Mouse (Mus musculus): ENCODE measurements at regions not wholly inside any gene's neighbourhood (a gene's known extent, or its start where the extent isn't known, plus 50 kb on each side); places are given as distances from the start of the nearest gene placed in this dataset.

DNA sequence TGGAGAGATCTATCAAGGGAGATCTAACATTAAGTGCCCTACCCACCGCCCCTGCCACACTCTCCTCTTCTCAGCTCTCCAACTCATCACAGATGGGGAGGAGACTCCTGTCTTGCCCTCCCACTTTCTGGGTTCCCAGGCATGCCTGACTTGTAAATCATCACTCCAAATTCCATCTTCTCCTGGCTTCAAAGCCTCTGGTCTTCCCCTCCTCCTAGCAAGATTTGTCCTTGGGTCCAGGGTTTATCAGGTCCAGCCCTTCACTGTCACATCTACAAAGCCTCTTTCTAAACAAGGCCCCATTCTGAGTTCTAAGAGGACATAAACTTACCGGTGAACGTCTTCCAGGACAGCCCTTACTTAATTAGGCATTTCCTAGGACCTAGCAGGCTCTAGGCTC is 73.3 kb upstream of the Col5a1 start:
- Histone ChIP-seq H3ac (ENCODE audit: control insufficient read depth, insufficient read length) (no peak overlapping the region), H3K36me3 (ENCODE audit: control insufficient read depth, insufficient read depth) (no peaks in the 10 kb centered on the region), H3K4me3 (no peak overlapping the region), H3K79me2 (ENCODE audit: control insufficient read depth, insufficient read depth) (no peaks in the 10 kb centered on the region), H3K27me3 (ENCODE audit: control insufficient read depth, insufficient read depth, insufficient read length) (no peaks in the 10 kb centered on the region), H3K4me2 (ENCODE audit: low read depth) (peak overlapping the region; percentile 81)
- TF ChIP-seq CEBPB (IDR thresholded peaks at IDR 0.05; ENCODE audit: insufficient read depth, poor library complexity, severe bottlenecking) (no peak), MAX (IDR thresholded peaks at IDR 0.05; ENCODE audit: low read depth) (no peak), TCF3 (IDR thresholded peaks at IDR 0.05; ENCODE audit: insufficient read length, low read depth) (no peak), POLR2AphosphoS2 (IDR thresholded peaks at IDR 0.05; ENCODE audit: insufficient read length, low read depth) (no peak), TCF12 (IDR thresholded peaks at IDR 0.05; ENCODE audit: insufficient read depth, poor library complexity, severe bottlenecking) (no peak), REST (IDR thresholded peaks at IDR 0.05; ENCODE audit: insufficient read depth, insufficient read length) (no peak), MYOD1 (IDR thresholded peaks at IDR 0.05; ENCODE audit: control insufficient read depth in 1 of 3, insufficient read length in 2 of 3, low read depth in 2 of 3) (no peak), SRF (IDR thresholded peaks at IDR 0.05; ENCODE audit: control insufficient read depth, insufficient read length, low read depth) (no peak), E2F4 (IDR thresholded peaks at IDR 0.05; ENCODE audit: insufficient read depth) (no peak), POLR2A (IDR thresholded peaks at IDR 0.05; ENCODE audit: insufficient read length, low read depth) (no peak), USF1 (IDR thresholded peaks at IDR 0.05; ENCODE audit: low read depth) (no peak)

DNA sequence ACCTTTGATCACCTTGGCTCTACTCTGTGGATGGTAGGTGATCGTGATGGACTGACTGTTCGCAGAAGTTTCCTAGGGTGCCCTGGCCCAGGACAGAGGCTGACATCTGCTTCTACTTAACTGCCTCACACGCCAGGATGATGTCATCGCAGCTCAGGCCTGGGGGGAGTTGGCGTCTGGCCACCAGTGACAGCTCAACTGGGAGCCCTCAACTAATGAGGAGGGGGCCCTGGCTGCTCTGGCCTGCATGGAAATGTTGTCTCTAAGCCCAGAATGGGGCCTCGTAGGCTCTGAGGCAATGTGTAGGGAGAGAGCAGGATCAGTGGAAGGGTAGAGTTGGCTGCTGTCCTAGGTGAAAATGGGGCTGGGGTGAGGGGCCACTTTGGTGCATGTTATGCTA is 72.9 kb upstream of the Col5a1 start:
- H3ac ChIP-seq (ENCODE audit: control insufficient read depth, insufficient read length): no peak overlapping the region
- no peaks in the 10 kb centered on the region for H3K36me3 ChIP-seq (ENCODE audit: control insufficient read depth, insufficient read depth)
- peak overlapping the region; percentile 81 for H3K4me2 ChIP-seq (ENCODE audit: low read depth)
- no peaks in the 10 kb centered on the region for H3K79me2 ChIP-seq (ENCODE audit: control insufficient read depth, insufficient read depth)
- H3K27me3 ChIP-seq (ENCODE audit: control insufficient read depth, insufficient read depth, insufficient read length): no peaks in the 10 kb centered on the region
- no peak overlapping the region for H3K4me3 ChIP-seq
- peak; percentile 15 for TF ChIP-seq TCF3 (IDR thresholded peaks at IDR 0.05; ENCODE audit: insufficient read length, low read depth)
- TF ChIP-seq MYOD1 (IDR thresholded peaks at IDR 0.05; ENCODE audit: control insufficient read depth in 1 of 3, insufficient read length in 2 of 3, low read depth in 2 of 3): peak in 1 of 3 experiments; percentile 26
- TF ChIP-seq MAX (IDR thresholded peaks at IDR 0.05; ENCODE audit: low read depth): no peak
- TF ChIP-seq POLR2AphosphoS2 (IDR thresholded peaks at IDR 0.05; ENCODE audit: insufficient read length, low read depth): no peak
- no peak for TF ChIP-seq USF1 (IDR thresholded peaks at IDR 0.05; ENCODE audit: low read depth)
- no peak for TF ChIP-seq SRF (IDR thresholded peaks at IDR 0.05; ENCODE audit: control insufficient read depth, insufficient read length, low read depth)
- peak; percentile 64 for TF ChIP-seq TCF12 (IDR thresholded peaks at IDR 0.05; ENCODE audit: insufficient read depth, poor library complexity, severe bottlenecking)

DNA sequence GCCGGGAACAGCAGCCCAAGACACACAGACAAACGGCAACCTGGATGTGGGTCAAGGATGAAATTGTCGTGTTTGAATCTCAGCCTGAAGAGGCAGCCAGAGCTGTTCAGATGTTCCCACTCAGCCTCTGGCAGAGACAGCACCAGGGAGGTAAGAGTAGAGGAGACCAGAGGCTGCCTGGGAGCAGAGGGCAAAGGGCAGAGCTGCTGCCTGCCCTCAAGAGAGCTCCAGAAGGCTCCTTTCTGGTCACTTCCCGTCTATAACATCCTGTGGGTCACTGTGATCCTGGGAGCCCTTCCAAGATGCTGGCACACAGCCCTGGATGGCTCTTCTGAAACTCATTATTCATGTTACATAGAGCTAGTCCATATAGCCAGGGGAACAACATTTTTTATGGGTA is 67.6 kb upstream of the Col5a1 start:
- H3K79me2 ChIP-seq (ENCODE audit: control insufficient read depth, insufficient read depth): no peaks in the 10 kb centered on the region
- no peaks in the 10 kb centered on the region for H3K36me3 ChIP-seq (ENCODE audit: control insufficient read depth, insufficient read depth)
- H3K27me3 ChIP-seq (ENCODE audit: control insufficient read depth, insufficient read depth, insufficient read length): no peaks in the 10 kb centered on the region
- TF ChIP-seq MYOG (IDR thresholded peaks at IDR 0.05; ENCODE audit: control insufficient read depth in 1 of 3, insufficient read depth in 1 of 3, insufficient read length in 2 of 3, low read depth in 2 of 3) (no peak), E2F4 (IDR thresholded peaks at IDR 0.05; ENCODE audit: insufficient read depth) (no peak), USF1 (IDR thresholded peaks at IDR 0.05; ENCODE audit: low read depth) (no peak), CEBPB (IDR thresholded peaks at IDR 0.05; ENCODE audit: insufficient read depth, poor library complexity, severe bottlenecking) (no peak), POLR2AphosphoS2 (IDR thresholded peaks at IDR 0.05; ENCODE audit: insufficient read length, low read depth) (no peak), TCF3 (IDR thresholded peaks at IDR 0.05; ENCODE audit: insufficient read length, low read depth) (no peak), MAX (IDR thresholded peaks at IDR 0.05; ENCODE audit: low read depth) (no peak), SRF (IDR thresholded peaks at IDR 0.05; ENCODE audit: control insufficient read depth, insufficient read length, low read depth) (no peak), POLR2A (IDR thresholded peaks at IDR 0.05; ENCODE audit: insufficient read length, low read depth) (no peak), MYOD1 (IDR thresholded peaks at IDR 0.05; ENCODE audit: control insufficient read depth in 1 of 3, insufficient read length in 2 of 3, low read depth in 2 of 3) (no peak), REST (IDR thresholded peaks at IDR 0.05; ENCODE audit: insufficient read depth, insufficient read length) (no peak), TCF12 (IDR thresholded peaks at IDR 0.05; ENCODE audit: insufficient read depth, poor library complexity, severe bottlenecking) (no peak)
- no peak overlapping the region for H3K4me2 ChIP-seq (ENCODE audit: low read depth)
- H3ac ChIP-seq (ENCODE audit: control insufficient read depth, insufficient read length): no peak overlapping the region
- no peak overlapping the region for H3K4me3 ChIP-seq

DNA sequence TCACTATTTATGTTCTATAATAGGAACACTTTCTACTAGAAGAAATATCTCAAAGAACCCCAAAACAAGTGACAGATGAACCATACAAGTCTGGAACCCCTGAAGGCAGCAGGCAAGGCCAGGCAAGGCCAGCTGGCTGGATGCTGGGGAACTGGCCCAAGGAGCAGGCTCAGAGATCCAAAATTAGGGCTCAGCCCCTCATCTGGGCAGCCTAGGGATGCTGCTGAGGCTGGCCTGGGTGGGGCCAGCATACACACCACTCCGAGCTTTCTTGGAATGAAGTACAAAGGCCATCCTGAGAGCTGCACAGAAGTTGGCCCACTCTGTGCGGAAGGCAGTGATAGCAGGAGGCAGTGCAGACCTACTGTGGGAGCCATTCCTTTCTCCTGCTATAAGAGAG is 59.4 kb upstream of the Col5a1 start:
- TF ChIP-seq SRF (IDR thresholded peaks at IDR 0.05; ENCODE audit: control insufficient read depth, insufficient read length, low read depth): no peak
- TF ChIP-seq MYOD1 (IDR thresholded peaks at IDR 0.05; ENCODE audit: control insufficient read depth in 1 of 3, insufficient read length in 2 of 3, low read depth in 2 of 3): no peak
- TF ChIP-seq POLR2A (IDR thresholded peaks at IDR 0.05; ENCODE audit: insufficient read length, low read depth): no peak
- TF ChIP-seq E2F4 (IDR thresholded peaks at IDR 0.05; ENCODE audit: insufficient read depth): no peak
- TF ChIP-seq MYOG (IDR thresholded peaks at IDR 0.05; ENCODE audit: control insufficient read depth in 1 of 3, insufficient read depth in 1 of 3, insufficient read length in 2 of 3, low read depth in 2 of 3): no peak
- TF ChIP-seq MAX (IDR thresholded peaks at IDR 0.05; ENCODE audit: low read depth): no peak
- no peak for TF ChIP-seq POLR2AphosphoS2 (IDR thresholded peaks at IDR 0.05; ENCODE audit: insufficient read length, low read depth)
- no peak for TF ChIP-seq TCF3 (IDR thresholded peaks at IDR 0.05; ENCODE audit: insufficient read length, low read depth)
- TF ChIP-seq CEBPB (IDR thresholded peaks at IDR 0.05; ENCODE audit: insufficient read depth, poor library complexity, severe bottlenecking): no peak
- TF ChIP-seq REST (IDR thresholded peaks at IDR 0.05; ENCODE audit: insufficient read depth, insufficient read length): no peak
- no peak for TF ChIP-seq USF1 (IDR thresholded peaks at IDR 0.05; ENCODE audit: low read depth)
- no peak for TF ChIP-seq TCF12 (IDR thresholded peaks at IDR 0.05; ENCODE audit: insufficient read depth, poor library complexity, severe bottlenecking)
- Histone ChIP-seq H3K27me3 (ENCODE audit: control insufficient read depth, insufficient read depth, insufficient read length) (no peaks in the 10 kb centered on the region), H3ac (ENCODE audit: control insufficient read depth, insufficient read length) (no peak overlapping the region), H3K4me2 (ENCODE audit: low read depth) (peak overlapping the region; percentile 12), H3K36me3 (ENCODE audit: control insufficient read depth, insufficient read depth) (no peaks in the 10 kb centered on the region), H3K4me3 (no peak overlapping the region), H3K79me2 (ENCODE audit: control insufficient read depth, insufficient read depth) (no peaks in the 10 kb centered on the region)

DNA sequence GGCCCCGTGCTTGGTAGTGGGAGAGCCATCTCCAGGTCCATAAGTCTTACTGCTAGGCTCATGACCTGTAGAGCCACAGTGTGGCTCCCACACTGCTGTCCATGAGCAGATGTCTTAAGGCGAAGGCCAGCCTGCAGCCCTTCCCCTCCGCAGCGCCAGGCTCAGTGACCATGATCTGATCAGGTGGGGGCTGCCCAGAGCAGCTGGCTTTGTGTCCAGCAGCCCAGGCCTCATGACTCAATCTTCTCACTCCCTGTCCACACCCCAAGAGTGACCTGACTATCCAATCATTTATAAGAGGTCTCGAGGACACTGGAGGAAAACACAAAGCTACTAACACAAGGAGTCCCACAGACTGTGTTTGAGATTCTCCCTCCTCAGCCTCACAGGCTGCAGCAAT is 58.6 kb upstream of the Col5a1 start:
- no peaks in the 10 kb centered on the region for H3K36me3 ChIP-seq (ENCODE audit: control insufficient read depth, insufficient read depth)
- H3K79me2 ChIP-seq (ENCODE audit: control insufficient read depth, insufficient read depth): no peaks in the 10 kb centered on the region
- no peak overlapping the region for H3ac ChIP-seq (ENCODE audit: control insufficient read depth, insufficient read length)
- no peak overlapping the region for H3K4me3 ChIP-seq
- peak overlapping the region; percentile 12 for H3K4me2 ChIP-seq (ENCODE audit: low read depth)
- TF ChIP-seq SRF (IDR thresholded peaks at IDR 0.05; ENCODE audit: control insufficient read depth, insufficient read length, low read depth) (no peak), MYOG (IDR thresholded peaks at IDR 0.05; ENCODE audit: control insufficient read depth in 1 of 3, insufficient read depth in 1 of 3, insufficient read length in 2 of 3, low read depth in 2 of 3) (peak in 2 of 3 experiments; percentile 70 to 83), MYOD1 (IDR thresholded peaks at IDR 0.05; ENCODE audit: control insufficient read depth in 1 of 3, insufficient read length in 2 of 3, low read depth in 2 of 3) (peak in 2 of 3 experiments; percentile 47 to 83), MAX (IDR thresholded peaks at IDR 0.05; ENCODE audit: low read depth) (no peak), CEBPB (IDR thresholded peaks at IDR 0.05; ENCODE audit: insufficient read depth, poor library complexity, severe bottlenecking) (no peak)
- no peaks in the 10 kb centered on the region for H3K27me3 ChIP-seq (ENCODE audit: control insufficient read depth, insufficient read depth, insufficient read length)
